Mouse (Mus musculus) spleen, postnatal 36 days (tissue): ENCODE measurements around the gene Ap1g2.

ENCODE experiments used
- DNase-seq, 2 experiments: peaks; one replicate each; pipeline ENCODE4 v3.0.0; 2022; ENCODE audit warnings: low spot score in 2 of 2, mixed read lengths in 1 of 2

Gene Ap1g2

GRCm38 (mm10) chr14:55105836-55106809, at the start of gene Ap1g2:
Gene Ap1g2 (minus strand): TSS chr14:55106593.
- DNase-seq: peak; percentile 89

DNA sequence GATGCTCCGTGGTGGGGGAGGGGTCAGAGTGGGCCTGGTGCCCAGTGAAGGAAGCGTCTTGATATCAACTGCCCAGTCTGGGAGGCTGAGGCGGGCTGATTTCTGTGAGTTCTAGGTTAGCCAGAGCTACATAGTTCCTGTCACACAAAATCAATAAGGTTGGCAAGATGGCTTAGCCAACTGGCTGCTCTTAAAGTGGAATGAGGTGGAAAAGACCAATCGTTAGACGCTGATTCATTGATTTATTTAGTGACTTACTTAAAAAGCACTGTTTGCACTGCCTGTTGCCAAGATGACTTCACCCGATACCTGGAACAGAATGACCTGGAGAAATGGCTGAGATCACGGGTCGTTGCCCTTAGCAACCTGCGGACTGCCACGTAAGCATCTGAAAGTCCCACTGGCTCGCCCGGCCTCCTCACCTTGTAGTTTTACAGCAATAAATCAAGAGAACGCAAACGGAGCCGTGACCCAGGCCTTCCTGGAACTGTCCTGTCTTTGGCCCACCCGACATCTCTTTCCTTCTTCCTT, 46.6 kb upstream of the Ap1g2 start:
- no peak for DNase-seq

GRCm38 (mm10) chr14:55152174-55152573, 45.8 kb upstream of the Ap1g2 start:
- no peak for DNase-seq

GRCm38 (mm10) chr14:55150985-55151384, 44.6 kb upstream of the Ap1g2 start:
- DNase-seq: no peak

DNA sequence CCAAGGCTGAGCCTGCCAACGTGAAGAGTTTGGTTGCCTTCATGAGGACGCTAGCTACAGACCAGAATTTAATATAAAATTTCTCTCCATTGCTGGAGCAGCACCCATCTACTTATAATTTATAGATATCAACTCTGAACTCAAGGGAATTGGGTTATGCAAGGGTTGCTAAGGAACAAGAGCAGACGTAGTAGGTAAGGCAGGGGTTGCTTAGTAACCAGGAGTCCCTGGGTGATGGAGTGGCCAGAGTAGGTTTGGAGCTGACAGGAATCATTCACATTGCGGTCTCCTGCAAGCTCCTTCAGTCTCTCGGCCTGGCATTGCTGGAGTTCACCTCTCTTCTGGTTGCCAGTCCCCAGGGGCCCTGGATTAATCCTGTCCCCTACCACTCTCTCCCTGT, 42.6 kb upstream of the Ap1g2 start:
- no peak for DNase-seq

DNA sequence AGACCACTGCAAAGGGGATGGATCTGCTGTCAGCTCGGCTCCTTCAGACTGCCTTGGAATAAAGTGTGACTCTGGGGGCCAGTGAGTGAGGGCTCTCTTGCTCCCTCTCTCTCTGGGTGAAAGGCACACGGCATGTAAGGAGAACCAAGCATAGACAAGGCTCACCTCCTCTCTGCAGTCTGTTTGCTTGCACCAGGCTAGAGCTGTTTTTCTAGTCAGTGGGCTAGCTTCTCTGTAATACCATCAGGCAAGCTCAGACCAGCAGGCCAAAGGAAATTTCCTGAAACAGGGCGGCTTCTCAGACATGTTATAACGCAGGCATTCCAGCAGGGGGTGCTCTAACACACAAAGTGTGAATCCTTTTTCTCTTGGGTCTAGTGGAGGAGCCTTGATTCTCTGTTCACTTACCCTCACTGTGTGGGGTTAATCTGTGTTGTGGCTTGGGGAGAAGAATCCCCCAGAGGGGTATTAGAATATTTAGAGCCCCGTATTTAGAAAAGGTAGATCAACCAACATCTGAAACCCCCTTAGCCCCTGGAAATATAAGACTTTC, 42.0 kb upstream of the Ap1g2 start:
- peak; percentile 38 to 56 for DNase-seq

DNA sequence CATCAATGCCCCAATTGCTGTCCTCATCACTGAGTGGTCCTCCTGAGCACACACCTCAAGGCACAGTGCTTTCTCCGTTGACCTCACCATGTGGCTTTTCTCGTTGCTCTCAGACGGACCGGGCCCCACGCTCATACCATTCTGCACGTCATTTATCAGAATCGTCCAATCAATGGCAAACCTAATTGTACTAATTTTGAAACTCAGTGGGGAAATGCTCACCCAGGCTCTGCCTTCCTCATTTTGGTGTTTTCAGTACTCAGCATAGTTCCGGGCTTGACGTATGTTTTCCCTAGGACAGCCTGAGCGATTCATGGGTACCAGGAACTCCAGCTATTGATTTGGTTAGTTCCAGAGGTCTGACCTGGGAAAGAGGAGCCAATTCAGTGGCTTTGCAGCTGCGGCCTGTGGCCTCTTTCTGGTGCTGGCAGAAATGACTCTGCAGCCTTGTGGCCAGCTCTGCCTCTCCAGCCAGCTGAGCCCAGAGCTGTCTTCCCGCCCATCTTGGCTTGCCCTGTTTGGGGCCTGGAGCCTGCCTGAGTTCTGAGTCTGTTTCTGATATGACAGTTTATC, 40.5 kb upstream of the Ap1g2 start:
- peak; percentile 20 to 39 for DNase-seq

DNA sequence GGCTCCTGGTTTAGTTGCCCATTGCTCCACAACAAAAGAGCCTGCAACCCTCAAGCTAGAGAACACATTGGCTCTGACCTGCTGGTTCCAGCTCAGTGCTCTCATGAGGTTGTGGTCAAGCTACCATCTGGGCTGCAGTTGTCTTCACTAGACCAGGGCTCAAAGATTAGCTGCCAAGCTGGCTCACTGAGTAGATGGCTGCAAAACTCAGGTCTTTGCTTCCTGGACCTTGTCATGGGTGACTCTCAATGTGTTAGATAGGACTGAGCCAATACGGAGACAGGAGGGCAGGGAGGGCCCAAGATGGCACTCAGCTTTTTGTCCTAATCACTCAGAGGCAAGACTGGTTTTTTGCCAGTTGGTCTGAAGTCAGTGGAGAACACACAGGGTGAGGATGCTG, 39.9 kb upstream of the Ap1g2 start:
- DNase-seq: no peak

- DNase-seq: no peak
These were observed 32.9 kb upstream of the Ap1g2 start for GRCm38 (mm10) chr14:55139313-55139712.

- DNase-seq: no peak
These were observed 29.3 kb upstream of the Ap1g2 start for GRCm38 (mm10) chr14:55135676-55136075.

- no peak for DNase-seq
These were observed 20.1 kb upstream of the Ap1g2 start for GRCm38 (mm10) chr14:55126521-55126920.

DNA sequence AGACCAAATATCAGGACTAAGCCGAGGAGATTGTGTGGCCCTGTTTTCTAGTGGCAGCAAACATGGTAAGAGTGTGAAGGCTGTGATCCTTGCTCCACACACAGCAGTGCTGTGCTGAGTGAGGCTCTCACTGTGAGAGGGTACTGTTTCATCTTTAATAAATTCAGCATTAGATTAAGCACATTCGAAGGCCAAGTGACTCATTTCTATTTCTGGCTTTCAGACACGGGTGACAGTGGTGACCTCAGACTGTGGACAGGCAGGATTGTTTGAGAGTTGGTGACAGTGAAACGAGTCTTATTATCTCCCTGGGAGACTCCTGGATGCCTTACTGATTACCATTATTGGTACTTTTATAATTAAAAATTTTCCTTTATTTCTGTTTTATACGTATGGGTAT, 19.3 kb upstream of the Ap1g2 start:
- DNase-seq: no peak

- DNase-seq: no peak
These were observed 16.0 kb upstream of the Ap1g2 start for GRCm38 (mm10) chr14:55122359-55122758.

- no peak for DNase-seq
These were observed 15.6 kb upstream of the Ap1g2 start for GRCm38 (mm10) chr14:55121947-55122346.

GRCm38 (mm10) chr14:55119421-55120134, 13.2 kb upstream of the Ap1g2 start:
- no peak for DNase-seq

DNA sequence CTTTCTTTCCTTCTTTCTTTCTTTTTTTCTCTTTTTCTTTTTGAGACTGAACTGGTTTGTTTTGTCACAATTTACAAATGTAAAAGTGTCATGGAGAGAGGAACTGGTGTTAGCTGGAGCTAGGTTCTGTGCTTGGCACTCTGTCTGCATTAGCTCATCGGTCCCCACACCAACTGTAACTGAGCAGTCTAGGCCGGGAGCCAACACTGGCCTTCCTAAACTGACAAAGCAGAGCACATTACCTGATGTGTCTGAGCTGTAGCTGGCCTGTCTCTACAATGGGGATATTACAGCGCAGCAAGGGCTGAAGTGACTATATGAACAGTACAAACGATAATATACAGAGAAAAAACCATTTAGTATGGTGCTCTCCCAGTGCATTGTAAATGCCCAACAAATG, 12.5 kb upstream of the Ap1g2 start:
- DNase-seq: no peak

- no peak for DNase-seq
These were observed 10.2 kb upstream of the Ap1g2 start, which contains the start of gene Jph4 for GRCm38 (mm10) chr14:55116425-55117200. Gene Jph4 (minus strand): TSS chr14:55116935.

GRCm38 (mm10) chr14:55115846-55116245, 9.5 kb upstream of the Ap1g2 start:
- DNase-seq: no peak

GRCm38 (mm10) chr14:55114759-55115701, 8.6 kb upstream of the Ap1g2 start:
- DNase-seq: no peak
